Mouse (Mus musculus) left cerebral cortex, postnatal 14 days (tissue): ENCODE data around the gene Srrt. TPM values are rescaled to one million over a fixed set of nuclear protein-coding genes. Genes with fewer than 3 reads are reported as not detected.
"Not testable (repeated sequence)": the region's sequence is repeated elsewhere in the genome, so short reads cannot be mapped to it uniquely, and the experiment has no call there.

Experiments used
- DNase-seq, 2 experiments: peaks; one replicate each; pipeline ENCODE4 v3.0.0; 2021 to 2022; ENCODE audit warnings: low spot score in 2 of 2, mixed read lengths in 1 of 2
- intact Hi-C: fragments of 180-260 bp; cut with DNase I; formaldehyde crosslinking; loops from one replicate; pipeline ENCODE4 v1.15.1; 2025
- microRNA-seq, 2 experiments: library from miRNA; unstranded; fragments of <30 nt; microRNA quantifications; one replicate each; pipeline ENCODE4 v1.2.0; 2022
- total RNA-seq, 2 experiments: library from RNA; stranded (reverse); gene quantifications; 2 replicates each; pipeline ENCODE4 v1.2.3; 2021

Gene Srrt
- total RNA-seq, 2 experiments from 2014 or later, result 167 to 176 TPM

GRCm38 (mm10) chr5:137286655-137287031, 20.8 kb downstream of the Srrt start:
- intact Hi-C loops, result loop anchor here (1.0 to 5.0 kb wide), 2 partner anchors 155 to 254 kb away; no protein-coding TSS in a partner anchor

GRCm38 (mm10) chr5:137285986-137286385, 21.5 kb downstream of the Srrt start:
- intact Hi-C loops, result loop anchor here (1.0 to 5.0 kb wide), 2 partner anchors 155 to 254 kb away; no protein-coding TSS in a partner anchor
- DNase-seq, result no peak

More at GRCm38 (mm10) chr5:137286655-137287031, 20.8 kb downstream of the Srrt start:
- DNase-seq, result peak; percentile 92 to 95

- DNase-seq, result peak in 1 of 2 experiments; percentile 64
- intact Hi-C loops, result loop anchor here (5.0 kb wide), 1 partner anchor 253 kb away; no protein-coding TSS in a partner anchor
Measured at GRCm38 (mm10) chr5:137285045-137285444, 22.4 kb downstream of the Srrt start.

- DNase-seq, intact Hi-C loops: not testable (repeated sequence)
Measured at GRCm38 (mm10) chr5:137284411-137284810, 23.1 kb downstream of the Srrt start.

GRCm38 (mm10) chr5:137277360-137278342, 29.8 kb downstream of the Srrt start:
- intact Hi-C loops, result no loop called here
- DNase-seq, result no peak

GRCm38 (mm10) chr5:137268131-137268910, 39.2 kb downstream of the Srrt start:
- intact Hi-C loops, result no loop called here
- no peak for DNase-seq

GRCm38 (mm10) chr5:137264787-137265186, 42.7 kb downstream of the Srrt start:
- no peak for DNase-seq
- intact Hi-C loops, result no loop called here

- no peak for DNase-seq
- intact Hi-C loops, result no loop called here
Measured at GRCm38 (mm10) chr5:137263897-137264720, 43.4 kb downstream of the Srrt start.

Small RNA genes lying within 50 kb of the gene (microRNA-seq; reads per million reads assigned to microRNA genes)
- gene Mir7036 (2.0 to 3.2 reads per million in 2 experiments), gene Mir8116 (0.26 to 0.67 reads per million in 2 experiments)

Other genes with a start within 250 kb of the Srrt start
- gene Serpine1, start 235.4 kb downstream of the Srrt start, total RNA-seq, result 1 to 10 TPM in 1 of 2 experiments, under 1 TPM in 1; 0.76 to 1.3 TPM
- gene Trim56, start 191.5 kb downstream of the Srrt start, total RNA-seq, result 1 to 10 TPM; 3.3 to 3.7 TPM
- not detected for gene Muc3, start 158.4 kb downstream of the Srrt start, total RNA-seq
- 1 to 10 TPM; 3.7 to 4.0 TPM for gene Muc3a, start 95.3 kb downstream of the Srrt start, total RNA-seq
- gene Ache, start 20.2 kb downstream of the Srrt start, total RNA-seq, result 10 to 100 TPM; 68.4 to 81.1 TPM
- gene Ufsp1, start 13.0 kb downstream of the Srrt start, total RNA-seq, result 10 to 100 TPM; 16.4 to 17.1 TPM
- gene Trip6, start 6.7 kb upstream of the Srrt start, total RNA-seq, result 1 to 10 TPM; 3.5 to 3.9 TPM
- 10 to 100 TPM; 23.7 to 28.0 TPM for gene Slc12a9, start 25.9 kb upstream of the Srrt start, total RNA-seq
- gene Ephb4, start 42.4 kb upstream of the Srrt start, total RNA-seq, result 1 to 10 TPM; 6.0 to 7.6 TPM
- under 1 TPM; 0.44 to 0.55 TPM for gene Zan, start 169.4 kb upstream of the Srrt start, total RNA-seq
- 10 to 100 TPM; 28.0 to 35.2 TPM for gene Pop7, start 194.8 kb upstream of the Srrt start, total RNA-seq
- gene Gigyf1, start 210.9 kb upstream of the Srrt start, total RNA-seq, result 10 to 100 TPM; 40.0 to 44.3 TPM
- not detected for gene Epo, start 225.6 kb upstream of the Srrt start, total RNA-seq
- 100 to 1,000 TPM; 777 to 806 TPM for gene Gnb2, start 225.8 kb upstream of the Srrt start, total RNA-seq
- 100 to 1,000 TPM; 126 to 139 TPM for gene Actl6b, start 245.8 kb upstream of the Srrt start, total RNA-seq